Mouse (Mus musculus) forebrain, embryonic 13.5 days (tissue): ENCODE measurements at regions not wholly inside any gene's neighbourhood (a gene's known extent, or its start where the extent isn't known, plus 50 kb on each side); places are given as distances from the start of the nearest gene placed in this dataset.

Experiments
- ATAC-seq: fragments of 200-750 bp; cut with Nextera tagmentation; 2 replicates; pipeline ENCODE4 v1.8.0; 2017
- H3K27ac ChIP-seq: fragments of 300-500 bp; sonication (generic); 2 replicates; pipeline ENCODE4 v1.5.1; 2015; ENCODE audit warnings: inconsistent platforms, mild to moderate bottlenecking, moderate library complexity
- H3K27me3 ChIP-seq: fragments of 300-500 bp; sonication (generic); 2 replicates; pipeline ENCODE4 v1.6.1; 2015; ENCODE audit warnings: mild to moderate bottlenecking, inconsistent platforms
- H3K36me3 ChIP-seq: fragments of 300-500 bp; sonication (generic); 2 replicates; pipeline ENCODE4 v1.6.1; 2015; ENCODE audit warnings: mild to moderate bottlenecking, inconsistent platforms; ENCODE audit not compliant: poor library complexity, severe bottlenecking
- H3K4me1 ChIP-seq: fragments of 300-500 bp; sonication (generic); 2 replicates; pipeline ENCODE4 v1.6.1; 2015; ENCODE audit warnings: inconsistent platforms
- H3K4me2 ChIP-seq: fragments of 300-500 bp; sonication (generic); 2 replicates; pipeline ENCODE4 v1.6.1; 2015; ENCODE audit warnings: inconsistent platforms, mild to moderate bottlenecking, moderate library complexity
- H3K4me3 ChIP-seq: fragments of 300-500 bp; sonication (generic); 2 replicates; pipeline ENCODE4 v1.5.1; 2015; ENCODE audit warnings: mild to moderate bottlenecking, inconsistent platforms
- H3K9ac ChIP-seq: fragments of 300-500 bp; sonication (generic); 2 replicates; pipeline ENCODE4 v1.6.1; 2015; ENCODE audit warnings: mild to moderate bottlenecking, inconsistent platforms
- H3K9me3 ChIP-seq: fragments of 300-500 bp; sonication (generic); replicated peaks from 2 replicates; pipeline ENCODE4 v1.6.1; 2016; ENCODE audit warnings: inconsistent platforms
- WGBS: fragments of 180-500 bp; shearing (Covaris S2); methylation state at CpG from one replicate; pipeline ENCODE4 v1.1.7; 2015; 5-methylcytosine and 5-hydroxymethylcytosine counted together

DNA sequence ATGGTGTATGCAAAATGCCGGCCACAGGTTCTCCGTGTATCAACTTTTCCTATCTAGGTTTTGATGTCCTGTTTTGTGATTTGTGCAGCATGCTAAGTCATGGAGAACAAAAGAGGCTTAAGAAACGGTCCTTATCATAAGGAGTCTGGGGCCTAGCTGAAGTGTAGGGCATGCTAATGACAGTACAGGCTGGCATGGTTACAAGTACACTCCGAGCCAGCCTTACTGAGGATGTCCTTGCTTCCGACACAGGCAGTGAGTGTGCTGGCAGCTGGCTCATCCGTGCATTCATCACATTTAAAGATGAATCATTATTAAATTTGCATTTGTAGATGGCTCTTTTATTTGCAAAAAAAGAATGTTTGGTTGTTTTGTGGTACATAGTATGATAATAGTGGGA is 219.3 kb downstream of the Fzd1 start:
- Histone ChIP-seq H3K4me3 (no peak overlapping the region), H3K36me3 (no peaks in the 10 kb centered on the region), H3K27me3 (no peaks in the 10 kb centered on the region), H3K9ac (no peak overlapping the region), H3K4me1 (peaks cover 3% of the 10 kb centered on the region; the same call in 1 of the 2 replicates), H3K4me2 (no peak overlapping the region), H3K9me3 (no peaks in the 10 kb centered on the region), H3K27ac (no peak overlapping the region)
- WGBS, result 51% methylated on average over 6 of the region's 6 CpGs
- ATAC-seq, result peak; percentile 87

GRCm38 (mm10) chr5:4536790-4537189 is 221.0 kb downstream of the Fzd1 start:
- Histone ChIP-seq H3K4me3 (no peak overlapping the region), H3K4me1 (peaks cover 3% of the 10 kb centered on the region; the same call in 1 of the 2 replicates), H3K27me3 (no peaks in the 10 kb centered on the region), H3K9me3 (no peaks in the 10 kb centered on the region), H3K4me2 (no peak overlapping the region), H3K27ac (no peak overlapping the region), H3K36me3 (no peaks in the 10 kb centered on the region), H3K9ac (no peak overlapping the region)
- no peak for ATAC-seq
- 81% methylated on average over 2 of the region's 2 CpGs for WGBS

GRCm38 (mm10) chr5:4535951-4536350 is 221.9 kb downstream of the Fzd1 start:
- H3K9ac ChIP-seq, result no peak overlapping the region
- no peak for ATAC-seq
- no peaks in the 10 kb centered on the region for H3K36me3 ChIP-seq
- H3K4me3 ChIP-seq, result no peak overlapping the region
- H3K9me3 ChIP-seq, result no peaks in the 10 kb centered on the region
- H3K4me2 ChIP-seq, result no peak overlapping the region
- no peaks in the 10 kb centered on the region for H3K27me3 ChIP-seq
- no peak overlapping the region for H3K27ac ChIP-seq
- peaks cover 6% of the 10 kb centered on the region for H3K4me1 ChIP-seq
- WGBS, result 84% methylated on average over 8 of the region's 8 CpGs

- no peak for ATAC-seq
- peaks cover 16% of the 10 kb centered on the region for H3K4me1 ChIP-seq
- H3K27ac ChIP-seq, result no peak overlapping the region
- WGBS, result 87% methylated on average over 2 of the region's 2 CpGs
- H3K9ac ChIP-seq, result no peak overlapping the region
- no peaks in the 10 kb centered on the region for H3K9me3 ChIP-seq
- no peak overlapping the region for H3K4me2 ChIP-seq
- no peak overlapping the region for H3K4me3 ChIP-seq
- H3K27me3 ChIP-seq, result no peaks in the 10 kb centered on the region
- H3K36me3 ChIP-seq, result no peaks in the 10 kb centered on the region
Observed at GRCm38 (mm10) chr5:4534512-4534911, 223.3 kb downstream of the Fzd1 start.

DNA sequence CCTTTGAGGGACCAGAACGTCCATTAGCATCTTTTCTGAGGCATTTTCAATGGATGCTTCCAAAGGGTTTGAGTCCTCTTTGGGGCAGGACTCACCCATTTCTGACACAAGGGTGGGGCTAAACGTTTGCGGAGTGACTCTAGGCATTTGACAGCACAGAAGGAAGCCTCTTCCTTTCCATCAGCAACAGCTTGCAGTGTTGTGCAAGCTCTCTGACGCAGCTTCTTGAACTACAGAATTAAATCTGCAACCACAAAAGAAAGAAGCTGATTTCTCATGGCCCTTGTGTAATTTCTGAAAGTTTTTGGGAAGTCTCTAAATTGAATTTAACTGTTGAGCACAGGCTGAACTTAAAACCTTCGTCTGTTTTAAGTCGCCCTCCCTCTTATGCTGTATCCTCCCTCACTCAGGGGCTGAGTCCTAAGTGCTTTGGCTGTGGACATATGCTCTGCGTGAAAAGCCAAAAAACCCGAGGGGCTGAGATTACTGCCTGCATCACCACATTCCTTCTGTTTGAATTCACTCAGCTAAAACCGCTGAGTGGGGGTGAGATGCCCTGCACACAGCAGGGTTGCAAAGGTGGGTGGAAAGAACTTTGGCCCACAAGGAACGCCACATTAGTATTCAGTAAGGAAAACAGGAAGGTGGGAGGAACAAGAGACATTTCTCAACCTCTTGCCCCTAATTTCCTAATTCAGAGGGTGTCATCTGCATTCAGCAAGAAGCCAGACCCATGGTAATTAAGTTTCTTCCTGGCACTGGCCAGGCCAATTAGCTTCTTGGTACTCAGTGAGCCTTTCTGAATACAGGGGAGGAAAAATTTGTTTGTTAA is 227.4 kb downstream of the Fzd1 start:
- Histone ChIP-seq H3K9me3 (no peaks in the 10 kb centered on the region), H3K4me2 (no peak overlapping the region), H3K36me3 (no peaks in the 10 kb centered on the region), H3K27me3 (no peaks in the 10 kb centered on the region), H3K4me1 (peaks cover 16% of the 10 kb centered on the region), H3K27ac (no peak overlapping the region), H3K4me3 (no peak overlapping the region), H3K9ac (no peak overlapping the region)
- ATAC-seq, result peak; percentile 43
- WGBS, result 24% methylated on average over 10 of the region's 10 CpGs

DNA sequence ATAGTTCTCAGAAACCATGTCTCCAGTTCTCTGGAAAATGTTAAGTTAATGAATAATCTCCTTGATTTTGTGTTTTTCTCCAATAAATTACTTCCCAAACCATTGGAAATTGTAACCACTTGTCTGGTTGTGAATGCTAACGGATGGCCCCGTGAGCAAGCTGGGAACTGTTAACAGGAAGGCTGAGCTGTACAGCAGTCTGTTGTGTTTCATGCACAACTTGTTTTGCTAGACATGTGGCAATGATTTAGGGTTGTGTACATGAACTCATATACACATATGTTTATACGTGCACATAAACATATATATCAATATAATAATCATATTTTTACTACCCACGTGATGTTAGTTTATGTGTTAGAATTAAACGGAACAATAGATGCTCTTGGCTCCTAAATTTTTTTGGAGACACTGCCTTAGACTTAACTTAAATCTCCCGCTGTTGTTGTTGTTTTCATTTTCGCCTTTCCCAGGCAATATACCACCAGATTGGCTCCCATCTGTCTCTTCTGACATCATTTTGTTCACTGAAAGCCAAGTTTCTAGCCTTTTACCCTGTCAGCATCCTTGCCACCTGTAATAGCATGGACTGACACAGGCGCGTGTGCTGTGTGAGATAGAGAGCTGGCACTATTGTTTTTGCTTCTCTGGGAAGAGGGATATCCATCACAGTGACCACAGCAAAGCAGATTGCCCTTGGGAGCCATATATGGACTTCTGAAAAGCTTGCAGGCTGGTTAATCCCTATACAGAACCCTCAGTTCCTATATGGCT is 231.6 kb downstream of the Fzd1 start:
- H3K4me1 ChIP-seq, result peaks cover 15% of the 10 kb centered on the region
- H3K36me3 ChIP-seq, result no peaks in the 10 kb centered on the region
- H3K4me2 ChIP-seq, result no peak overlapping the region
- H3K27ac ChIP-seq, result no peak overlapping the region
- H3K27me3 ChIP-seq, result no peaks in the 10 kb centered on the region
- 73% methylated on average over 9 of the region's 9 CpGs for WGBS
- no peak overlapping the region for H3K4me3 ChIP-seq
- ATAC-seq, result peak; percentile 83
- no peak overlapping the region for H3K9ac ChIP-seq
- H3K9me3 ChIP-seq, result no peaks in the 10 kb centered on the region

DNA sequence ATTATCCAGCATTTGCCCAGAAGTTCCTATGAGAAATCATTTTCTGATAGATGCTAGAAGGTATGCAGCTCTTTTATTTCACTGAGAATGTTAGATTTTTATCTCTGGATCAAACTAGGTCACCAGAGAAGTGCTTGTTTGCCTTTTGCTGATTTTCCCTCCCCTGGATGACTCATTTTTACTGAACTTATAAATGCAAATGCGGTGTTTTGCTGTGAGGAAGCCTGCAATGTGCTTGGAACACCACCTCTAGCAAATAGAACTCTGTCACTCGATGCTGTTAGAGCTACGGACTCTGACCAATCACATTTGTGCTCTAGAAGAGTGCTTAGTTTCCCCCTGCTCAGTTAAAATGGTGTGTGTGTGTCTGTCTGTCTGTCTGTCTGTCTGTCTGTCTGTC is 257.2 kb downstream of the Fzd1 start:
- no peak overlapping the region for H3K4me2 ChIP-seq
- no peak for ATAC-seq
- 84% methylated on average over 3 of the region's 3 CpGs for WGBS
- H3K36me3 ChIP-seq, result no peaks in the 10 kb centered on the region
- H3K27ac ChIP-seq, result no peak overlapping the region
- no peak overlapping the region for H3K9ac ChIP-seq
- peaks cover 28% of the 10 kb centered on the region for H3K4me1 ChIP-seq
- no peak overlapping the region for H3K4me3 ChIP-seq
- 0 out of 2 replicates have a peak, but pooled peaks cover under 1% of the 10 kb centered on the region for H3K27me3 ChIP-seq
- H3K9me3 ChIP-seq, result no peaks in the 10 kb centered on the region

DNA sequence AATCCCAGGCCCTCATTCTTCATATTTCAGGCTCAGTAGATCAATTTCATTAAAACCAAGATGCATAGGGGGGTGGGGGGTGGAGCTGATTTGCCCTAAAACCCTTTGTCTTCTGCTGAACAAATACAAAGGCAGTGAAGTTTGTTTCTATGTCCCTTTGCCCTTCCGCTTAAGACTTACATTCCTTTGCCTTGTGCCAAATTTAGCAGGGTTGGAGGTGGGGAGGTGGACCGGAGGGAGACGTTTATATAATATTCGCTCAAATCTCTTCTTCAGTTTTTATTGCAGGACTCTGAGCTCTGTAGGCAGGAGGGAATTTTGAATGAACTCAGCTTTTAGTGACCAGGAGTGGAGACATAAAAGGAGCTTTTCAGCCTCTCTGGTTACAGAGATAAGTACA is 258.8 kb downstream of the Fzd1 start:
- H3K27ac ChIP-seq, result no peak overlapping the region
- H3K4me1 ChIP-seq, result peaks cover 32% of the 10 kb centered on the region
- no peak overlapping the region for H3K4me3 ChIP-seq
- no peaks in the 10 kb centered on the region for H3K9me3 ChIP-seq
- no peaks in the 10 kb centered on the region for H3K36me3 ChIP-seq
- H3K27me3 ChIP-seq, result 0 out of 2 replicates have a peak, but pooled peaks cover 3% of the 10 kb centered on the region
- H3K9ac ChIP-seq, result no peak overlapping the region
- 2% methylated on average over 4 of the region's 4 CpGs for WGBS
- H3K4me2 ChIP-seq, result peak overlapping the region; percentile 17
- ATAC-seq, result no peak

DNA sequence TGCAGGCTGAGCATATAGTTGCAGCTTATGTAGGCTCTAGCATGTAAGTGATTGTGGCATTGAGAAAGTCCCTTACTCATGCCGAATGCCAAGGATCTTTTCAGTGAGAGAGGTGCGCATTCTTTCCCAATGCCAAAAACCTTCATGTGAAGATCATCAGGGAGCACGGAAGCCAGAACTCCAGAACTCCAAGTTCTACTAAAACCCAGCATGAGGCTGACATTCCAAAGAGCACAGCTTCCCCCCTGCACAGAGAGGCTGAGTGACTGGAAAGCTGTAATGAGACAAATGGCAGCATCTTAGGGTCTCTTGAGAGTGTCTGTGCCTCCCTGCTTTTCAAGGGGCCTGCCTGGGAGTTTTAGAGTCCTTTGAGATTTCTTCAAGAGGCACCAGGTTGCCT is 259.4 kb downstream of the Fzd1 start:
- Histone ChIP-seq H3K9ac (no peak overlapping the region), H3K9me3 (no peaks in the 10 kb centered on the region), H3K27ac (no peak overlapping the region), H3K27me3 (0 out of 2 replicates have a peak, but pooled peaks cover 3% of the 10 kb centered on the region), H3K36me3 (no peaks in the 10 kb centered on the region), H3K4me1 (peaks cover 32% of the 10 kb centered on the region), H3K4me3 (no peak overlapping the region), H3K4me2 (peak overlapping the region; percentile 17)
- no peak for ATAC-seq
- WGBS, result 51% methylated on average over 3 of the region's 3 CpGs

- ATAC-seq, result no peak
- Histone ChIP-seq H3K27ac (no peak overlapping the region), H3K36me3 (no peaks in the 10 kb centered on the region), H3K4me1 (peaks cover 32% of the 10 kb centered on the region), H3K4me2 (peak overlapping the region; percentile 49), H3K9me3 (no peaks in the 10 kb centered on the region), H3K9ac (0 out of 2 replicates have a peak overlapping the region, but pooled peaks have one; percentile 12), H3K27me3 (0 out of 2 replicates have a peak, but pooled peaks cover 3% of the 10 kb centered on the region), H3K4me3 (peak overlapping the region; percentile 12; the same call in 1 of the 2 replicates)
- WGBS, result 16% methylated on average over 3 of the region's 3 CpGs
Observed at GRCm38 (mm10) chr5:4496907-4497200, 261.0 kb downstream of the Fzd1 start.

- Histone ChIP-seq H3K4me3 (peak overlapping the region; percentile 12; the same call in 1 of the 2 replicates), H3K9me3 (no peaks in the 10 kb centered on the region), H3K36me3 (no peaks in the 10 kb centered on the region), H3K4me1 (peaks cover 32% of the 10 kb centered on the region), H3K27me3 (0 out of 2 replicates have a peak, but pooled peaks cover 3% of the 10 kb centered on the region), H3K9ac (0 out of 2 replicates have a peak overlapping the region, but pooled peaks have one; percentile 12), H3K27ac (no peak overlapping the region), H3K4me2 (peak overlapping the region; percentile 49)
- peak; percentile 87 for ATAC-seq
- 8% methylated on average over 20 of the region's 20 CpGs for WGBS
Observed at GRCm38 (mm10) chr5:4496132-4496906, 261.5 kb downstream of the Fzd1 start.
